Mouse (Mus musculus): ENCODE data around the gene Zfp945. TPM values are rescaled to one million over a fixed set of nuclear protein-coding genes. Genes with fewer than 3 reads are reported as not detected.

Zfp945 gene
- polyA plus RNA-seq, 1 experiment: 14.0 TPM

- TF ChIP-seq CTCF (IDR thresholded peaks at IDR 0.05; ENCODE audit: low read depth, low read length) (no peak), POLR2A (IDR thresholded peaks at IDR 0.05; ENCODE audit: borderline replicate concordance, low read depth, low read length) (no peak)
- Histone ChIP-seq H3K27ac (ENCODE audit: insufficient read depth, low read depth, low read length) (no peak overlapping the region; the same call in 1 of the 2 replicates), H3K4me3 (ENCODE audit: insufficient read depth, low read length) (peak overlapping the region; percentile 69), H3K4me1 (ENCODE audit: control insufficient read depth, insufficient read depth, low read length) (0 out of 2 replicates have a peak, but pooled peaks cover 2% of the 10 kb centered on the region)
These were observed 49.3 kb downstream of the Zfp945 start for GRCm38 (mm10) chr17:22817471-22818198.

GRCm38 (mm10) chr17:22799707-22800106 is 67.2 kb downstream of the Zfp945 start:
- Histone ChIP-seq H3K4me3 (ENCODE audit: insufficient read depth, low read length) (no peak overlapping the region), H3K4me1 (ENCODE audit: control insufficient read depth, insufficient read depth, low read length) (no peaks in the 10 kb centered on the region), H3K27ac (ENCODE audit: insufficient read depth, low read depth, low read length) (no peak overlapping the region)
- no peak for TF ChIP-seq CTCF (IDR thresholded peaks at IDR 0.05; ENCODE audit: low read depth, low read length)
- no peak for TF ChIP-seq POLR2A (IDR thresholded peaks at IDR 0.05; ENCODE audit: borderline replicate concordance, low read depth, low read length)

Other genes with a start within 250 kb of the Zfp945 start
- gene Vmn2r113, start 75.8 kb upstream of the Zfp945 start, polyA plus RNA-seq (2012; ENCODE audit: insufficient read depth, insufficient read length, missing spikeins): 0.12 TPM in 1 of 2 replicates, not detected in the other
- not detected in 2 replicates for gene Vmn2r-ps130, start 194.0 kb upstream of the Zfp945 start, polyA plus RNA-seq (2012; ENCODE audit: insufficient read depth, insufficient read length, missing spikeins)

All from bone marrow macrophage, adult 2 months (primary cell).